Mouse (Mus musculus) olfactory bulb, adult 2 months (tissue): ENCODE measurements at regions not wholly inside any gene's neighbourhood (a gene's known extent, or its start where the extent isn't known, plus 50 kb on each side); places are given as distances from the start of the nearest gene placed in this dataset.

ENCODE experiments used
- H3K27ac ChIP-seq: fragments of 200-500 bp; 2 replicates; pipeline ENCODE4 v1.5.1; 2012; ENCODE audit warnings: low read depth, low read length; ENCODE audit not compliant: insufficient read depth
- H3K4me1 ChIP-seq: fragments of 200-500 bp; 2 replicates; pipeline ENCODE4 v1.6.1; 2012; ENCODE audit warnings: low read length; ENCODE audit not compliant: control insufficient read depth, insufficient read depth
- H3K4me3 ChIP-seq: fragments of 200-500 bp; 2 replicates; pipeline ENCODE4 v1.5.1; 2012; ENCODE audit warnings: mild to moderate bottlenecking, low read depth, low read length, moderate library complexity; ENCODE audit not compliant: insufficient read depth
- CTCF ChIP-seq: fragments of 200-500 bp; IDR thresholded peaks from 2 replicates; pipeline ENCODE4 v1.5.1; 2012; ENCODE audit warnings: low read depth, mild to moderate bottlenecking, low read length, moderate library complexity; ENCODE audit not compliant: insufficient read depth
- POLR2A ChIP-seq: fragments of 200-500 bp; IDR thresholded peaks from 2 replicates; pipeline ENCODE4 v1.6.1; 2012; ENCODE audit warnings: mild to moderate bottlenecking, low read depth, low read length, moderate library complexity; ENCODE audit not compliant: insufficient read depth
- WGBS: fragments of 180-500 bp; shearing (Covaris S2); methylation state at CpG from one replicate; pipeline ENCODE4 v1.1.7; 2018; 5-methylcytosine and 5-hydroxymethylcytosine counted together

GRCm38 (mm10) chr12:107123661-107124060 lies 364.8 kb upstream of the 3110018I06Rik start:
- Histone ChIP-seq H3K27ac (no peak overlapping the region), H3K4me3 (no peak overlapping the region), H3K4me1 (no peaks in the 10 kb centered on the region)
- 82% methylated on average over 8 of the region's 8 CpGs for WGBS
- no peak for TF ChIP-seq POLR2A
- no peak for TF ChIP-seq CTCF

- Histone ChIP-seq H3K27ac (no peak overlapping the region), H3K4me3 (no peak overlapping the region), H3K4me1 (no peaks in the 10 kb centered on the region)
- WGBS = 96% methylated on average over 17 of the region's 17 CpGs
- TF ChIP-seq POLR2A (no peak), CTCF (no peak)
Observed at GRCm38 (mm10) chr12:107124263-107124885, 364.1 kb upstream of the 3110018I06Rik start.

- no peak for TF ChIP-seq POLR2A
- no peak for TF ChIP-seq CTCF
- 87% methylated on average over 7 of the region's 7 CpGs for WGBS
- no peak overlapping the region for H3K27ac ChIP-seq
- no peak overlapping the region for H3K4me3 ChIP-seq
- no peaks in the 10 kb centered on the region for H3K4me1 ChIP-seq
Observed at GRCm38 (mm10) chr12:107125201-107125600, 363.2 kb upstream of the 3110018I06Rik start.

GRCm38 (mm10) chr12:107126056-107126455 lies 362.4 kb upstream of the 3110018I06Rik start:
- Histone ChIP-seq H3K27ac (no peak overlapping the region), H3K4me3 (no peak overlapping the region), H3K4me1 (no peaks in the 10 kb centered on the region)
- WGBS = 93% methylated on average over 10 of the region's 10 CpGs
- TF ChIP-seq POLR2A (no peak), CTCF (no peak)

DNA sequence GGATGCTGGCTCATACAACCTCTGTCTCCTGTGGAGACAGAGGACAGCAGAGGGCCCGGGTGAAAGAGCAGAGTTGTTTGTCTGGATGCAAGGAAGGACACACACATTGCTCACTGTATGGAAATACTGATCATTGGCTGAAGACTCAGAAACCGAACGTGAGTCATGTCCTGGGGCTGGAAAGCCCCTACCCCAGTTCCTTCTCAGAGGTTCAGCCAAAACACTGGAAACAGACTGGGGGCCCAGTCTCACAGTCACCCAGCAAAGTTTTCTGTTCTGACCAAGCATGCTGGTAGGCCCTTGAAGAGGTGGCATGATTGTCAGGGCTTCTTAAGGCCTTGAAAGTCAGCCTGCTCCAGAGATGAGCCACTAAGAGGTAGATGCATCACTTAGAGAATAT lies 360.8 kb upstream of the 3110018I06Rik start:
- 93% methylated on average over 3 of the region's 3 CpGs for WGBS
- no peak overlapping the region for H3K4me3 ChIP-seq
- TF ChIP-seq CTCF (no peak), POLR2A (no peak)
- no peaks in the 10 kb centered on the region for H3K4me1 ChIP-seq
- no peak overlapping the region for H3K27ac ChIP-seq

- no peak for TF ChIP-seq POLR2A
- TF ChIP-seq CTCF = no peak
- Histone ChIP-seq H3K4me3 (no peak overlapping the region), H3K27ac (no peak overlapping the region), H3K4me1 (no peaks in the 10 kb centered on the region)
- WGBS = 80% methylated on average over 6 of the region's 6 CpGs
Observed at GRCm38 (mm10) chr12:107129232-107129631, 359.2 kb upstream of the 3110018I06Rik start.

DNA sequence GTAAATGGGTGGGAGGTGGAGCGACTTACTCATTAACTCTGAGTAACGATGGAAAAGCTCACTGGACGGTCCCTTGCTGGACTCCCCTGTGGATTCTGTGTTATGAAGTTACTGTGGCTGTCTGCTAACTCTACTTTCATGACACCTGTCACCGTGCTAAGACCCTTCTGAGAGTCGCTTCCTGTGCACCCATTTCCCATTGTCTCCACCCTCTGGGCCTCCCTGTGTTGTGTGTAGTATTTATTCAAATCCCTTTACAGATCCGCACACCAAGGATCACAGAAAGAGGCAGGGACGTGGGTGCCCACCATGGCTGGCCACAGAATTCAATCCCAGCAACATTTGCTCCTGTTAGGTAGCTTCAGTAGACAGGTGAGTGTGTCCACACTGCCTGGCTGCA lies 357.1 kb upstream of the 3110018I06Rik start:
- 81% methylated on average over 7 of the region's 7 CpGs for WGBS
- Histone ChIP-seq H3K4me1 (no peaks in the 10 kb centered on the region), H3K27ac (no peak overlapping the region), H3K4me3 (no peak overlapping the region)
- TF ChIP-seq CTCF = no peak
- TF ChIP-seq POLR2A = no peak

- 77% methylated on average over 6 of the region's 6 CpGs for WGBS
- Histone ChIP-seq H3K4me1 (no peaks in the 10 kb centered on the region), H3K4me3 (no peak overlapping the region), H3K27ac (no peak overlapping the region)
- TF ChIP-seq CTCF = no peak
- TF ChIP-seq POLR2A = no peak
Observed at GRCm38 (mm10) chr12:107131841-107132240, 356.6 kb upstream of the 3110018I06Rik start.

DNA sequence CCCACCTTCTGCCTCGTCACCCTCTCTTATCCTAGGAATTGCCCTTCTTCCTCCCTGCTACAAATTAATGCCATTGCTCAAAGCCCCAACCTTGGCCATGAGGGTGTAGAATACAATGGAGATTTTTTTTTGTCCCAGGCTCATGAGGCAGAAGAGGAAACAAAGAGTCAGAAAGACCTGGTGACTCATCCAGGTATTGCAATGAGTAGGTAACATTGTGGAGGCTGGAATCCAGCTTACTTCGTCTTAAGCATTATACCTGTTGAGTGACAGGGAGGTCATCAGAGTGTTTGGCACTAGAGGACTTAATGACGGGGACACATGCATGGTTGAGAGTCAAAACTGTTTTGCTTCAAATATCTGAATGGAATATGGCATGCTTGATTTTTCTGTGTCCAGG lies 355.9 kb upstream of the 3110018I06Rik start:
- Histone ChIP-seq H3K27ac (no peak overlapping the region), H3K4me1 (no peaks in the 10 kb centered on the region)

GRCm38 (mm10) chr12:107134353-107134752 lies 354.1 kb upstream of the 3110018I06Rik start:
- no peaks in the 10 kb centered on the region for H3K4me1 ChIP-seq
- TF ChIP-seq CTCF = no peak
- TF ChIP-seq POLR2A = no peak
- H3K27ac ChIP-seq = no peak overlapping the region
- no peak overlapping the region for H3K4me3 ChIP-seq
- 97% methylated on average over 3 of the region's 3 CpGs for WGBS

More for the DNA sequence above, 355.9 kb upstream of the 3110018I06Rik start:
- WGBS = 89% methylated on average over 3 of the region's 3 CpGs
- H3K4me3 ChIP-seq = no peak overlapping the region
- TF ChIP-seq POLR2A = no peak
- no peak for TF ChIP-seq CTCF
